Mouse (Mus musculus): ENCODE results near the gene Gxylt2. TPM values are rescaled to one million over a fixed set of nuclear protein-coding genes. Genes with fewer than 3 reads are reported as not detected.

Gxylt2 gene
- total and polyA plus RNA-seq, 3 experiments, result 0.03 TPM; not detected in 2

GRCm38 (mm10) chr6:100670880-100671344 is 33.6 kb upstream of the Gxylt2 start, which contains the start of gene Shq1:
Gene Shq1 (minus strand): TSS chr6:100671157.
- Histone ChIP-seq H3K79me2 (replicated peaks; ENCODE audit: control insufficient read depth, extremely low read depth, insufficient read depth, poor library complexity, severe bottlenecking) (peaks cover 14% of the 10 kb centered on the region; the same call in 1 of the 2 replicates), H3K4me1 (ENCODE audit: control insufficient read depth in 1 of 2, insufficient read depth in 2 of 2) (peaks cover 7 to 24% of the 10 kb centered on the region in 2 experiments), H3K36me3 (replicated peaks in 1 of 2; ENCODE audit: control insufficient read depth in 1 of 2, insufficient read depth in 1 of 2, low read length in 1 of 2) (peaks cover 7 to 25% of the 10 kb centered on the region in 2 experiments), H3K27me3 (replicated peaks) (no peaks in the 10 kb centered on the region), H3K4me2 (ENCODE audit: insufficient read depth, low read depth, poor library complexity, severe bottlenecking) (peak within 1 kb of the TSS; percentile 96), H3K9ac (ENCODE audit: insufficient read depth, low read depth) (peak within 1 kb of the TSS; percentile 95), H3K4me3 (replicated peaks in 1 of 3; ENCODE audit: low read depth in 2 of 3, low read length in 2 of 3, poor library complexity in 1 of 3) (peak within 1 kb of the TSS; percentile 94 to 100 (median 100)), H3K9me3 (replicated peaks; ENCODE audit: low read length) (no peaks in the 10 kb centered on the region), H3K27ac (ENCODE audit: insufficient read depth, low read depth) (peak within 1 kb of the TSS; percentile 48; the same call in 1 of the 2 replicates)
- dilution Hi-C loops (cut with MboI; ENCODE audit: extremely low pct_ligation_motif_present, extremely low pct_unique_long_range_greater_than_20kb, low sequenced_read_pairs) (no loop called here), in situ Hi-C loops (cut with MboI; ENCODE audit: low pct_ligation_motif_present, low pct_unique_long_range_greater_than_20kb, low sequenced_read_pairs) (no loop called here)
- DNase-seq (ENCODE audit: extremely low read depth), result peak; percentile 84
- peak; percentile 64; the same call in 1 of the 2 replicates for TF ChIP-seq MYC (IDR thresholded peaks at IDR 0.05; ENCODE audit: low read depth, low read length)
- TF ChIP-seq NELFE (IDR thresholded peaks at IDR 0.05; ENCODE audit: low read depth, low read length), result peak; percentile 73; the same call in 1 of the 2 replicates
- TF ChIP-seq TCF12 (IDR thresholded peaks at IDR 0.05; ENCODE audit: low read depth, low read length), result no peak; the same call in 1 of the 2 replicates
- TF ChIP-seq ZMIZ1 (IDR thresholded peaks at IDR 0.05; ENCODE audit: low read depth, low read length), result no peak
- peak; percentile 84 for TF ChIP-seq HCFC1 (IDR thresholded peaks at IDR 0.05; ENCODE audit: low read depth, low read length)
- TF ChIP-seq MAFK (IDR thresholded peaks at IDR 0.05; ENCODE audit: insufficient replicate concordance, low read length), result no peak
- no peak for TF ChIP-seq SMC3 (IDR thresholded peaks at IDR 0.05; ENCODE audit: low read depth, low read length)
- TF ChIP-seq KAT2A (IDR thresholded peaks at IDR 0.05; ENCODE audit: insufficient replicate concordance, low read length), result peak; percentile 49; the same call in 1 of the 2 replicates
- TF ChIP-seq TBP (conservative IDR thresholded peaks at IDR 0.05; ENCODE audit: low read depth, low read length), result no peak
- TF ChIP-seq JUN (IDR thresholded peaks at IDR 0.05; ENCODE audit: insufficient read depth, low read depth, low read length), result no peak
- TF ChIP-seq ZNF384 (IDR thresholded peaks at IDR 0.05; ENCODE audit: low read depth, low read length), result no peak
- TF ChIP-seq ELF1 (IDR thresholded peaks at IDR 0.05; ENCODE audit: low read depth, low read length), result peak; percentile 95
- no peak for TF ChIP-seq GABPA (IDR thresholded peaks at IDR 0.05; ENCODE audit: insufficient replicate concordance, low read depth, low read length)
- peak; percentile 97 for TF ChIP-seq MXI1 (IDR thresholded peaks at IDR 0.05; ENCODE audit: low read depth, low read length)
- peak; percentile 99 for TF ChIP-seq SIN3A (IDR thresholded peaks at IDR 0.05; ENCODE audit: low read length)
- TF ChIP-seq USF1 (IDR thresholded peaks at IDR 0.05; ENCODE audit: low read depth, low read length), result no peak
- no peak for TF ChIP-seq CHD1 (IDR thresholded peaks at IDR 0.05; ENCODE audit: low read depth, low read length)
- no peak for TF ChIP-seq JUND (conservative IDR thresholded peaks at IDR 0.05; ENCODE audit: low read depth, low read length)
- TF ChIP-seq CHD2 (IDR thresholded peaks at IDR 0.05; ENCODE audit: low read length), result no peak
- no peak for TF ChIP-seq NRF1 (IDR thresholded peaks at IDR 0.05; ENCODE audit: low read depth, low read length)
- no peak for TF ChIP-seq POLR2AphosphoS2 (IDR thresholded peaks at IDR 0.05; ENCODE audit: low read depth, low read length)
- no peak for TF ChIP-seq ETS1 (conservative IDR thresholded peaks at IDR 0.05; ENCODE audit: low read depth, low read length)
- TF ChIP-seq MAZ (IDR thresholded peaks at IDR 0.05; ENCODE audit: low read depth, low read length), result peak; percentile 92
- TF ChIP-seq E2F4 (IDR thresholded peaks at IDR 0.05; ENCODE audit: insufficient replicate concordance, low read depth, low read length), result no peak
- peak; percentile 80 for TF ChIP-seq POLR2A (IDR thresholded peaks at IDR 0.05; ENCODE audit: low read depth, low read length)
- TF ChIP-seq MAX (IDR thresholded peaks at IDR 0.05; ENCODE audit: low read length), result 0 out of 2 replicates have a peak, but pooled peaks have one; percentile 52
- TF ChIP-seq RCOR1 (conservative IDR thresholded peaks at IDR 0.05; ENCODE audit: low read depth, low read length), result no peak

All from CH12.LX (cell line).